Mouse (Mus musculus): Measurements from ENCODE around the gene Rere. TPM values are rescaled to one million over a fixed set of nuclear protein-coding genes. Genes with fewer than 3 reads are reported as not detected.

Rere gene
- total and polyA plus RNA-seq, 2 experiments from 2014 or later = 25.9 to 32.9 TPM

DNA sequence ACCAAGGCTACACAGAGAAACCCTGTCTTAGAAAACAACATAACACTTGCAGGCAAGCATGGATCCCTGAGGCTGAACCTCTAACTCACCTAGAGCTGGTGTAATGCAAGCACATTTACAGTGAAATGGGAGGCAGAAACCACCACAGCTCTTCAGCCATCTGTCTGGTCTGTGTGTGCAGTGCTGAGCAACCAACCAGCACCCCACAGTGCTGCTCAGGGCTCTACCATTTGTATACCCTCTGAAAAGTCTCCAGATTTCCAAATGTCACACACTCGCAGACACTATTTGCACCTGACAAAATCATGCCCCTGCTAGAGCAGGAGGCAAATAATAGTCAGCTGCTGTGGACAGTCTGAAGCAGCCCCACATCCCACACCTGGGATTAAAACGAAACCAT is 31.2 kb downstream of the Rere start:
- WGBS = 68% methylated on average over 2 of the region's 2 CpGs
- H3K9me3 ChIP-seq (ENCODE audit: low read length) = no peaks in the 10 kb centered on the region
- H3K4me2 ChIP-seq (ENCODE audit: low read depth, low read length) = no peak overlapping the region
- no peaks in the 10 kb centered on the region for H3K36me3 ChIP-seq (ENCODE audit: insufficient read depth, low read length)
- no peak overlapping the region for H3K4me3 ChIP-seq (ENCODE audit: low read length)
- H3K27me3 ChIP-seq (ENCODE audit: insufficient read depth, low read length) = no peaks in the 10 kb centered on the region
- no peak overlapping the region for H3K27ac ChIP-seq
- no peaks in the 10 kb centered on the region for H3K4me1 ChIP-seq (ENCODE audit: insufficient read depth, low read length)
- no peak overlapping the region for H3K9ac ChIP-seq (replicated peaks; ENCODE audit: low read length)
- DNase-seq (ENCODE audit: low spot score) = no peak
- no peak for ATAC-seq
- TF ChIP-seq CTCF (IDR thresholded peaks at IDR 0.05; ENCODE audit: low read depth) = no peak

DNA sequence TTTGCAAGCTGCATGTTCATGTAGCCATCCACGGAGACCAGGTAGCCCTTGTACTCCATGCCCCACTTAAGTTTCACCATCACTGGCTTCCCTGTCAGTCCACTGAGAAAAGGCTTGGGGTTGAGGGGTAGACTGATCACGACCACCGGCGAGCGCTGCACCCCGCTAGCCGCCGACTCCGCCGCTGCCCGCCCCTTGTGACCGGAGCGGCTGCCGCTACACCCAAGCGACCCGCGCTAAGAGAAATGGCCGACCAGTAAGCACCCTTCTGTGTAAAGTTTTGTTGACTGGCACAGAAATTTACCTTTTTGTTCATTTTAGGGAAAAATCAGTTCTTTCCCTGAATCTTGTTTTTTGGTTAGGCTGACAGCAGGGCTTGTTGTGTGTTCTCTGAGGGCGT is 33.9 kb downstream of the Rere start:
- ATAC-seq (no peak), DNase-seq (ENCODE audit: low spot score) (no peak)
- no peak overlapping the region for H3K9ac ChIP-seq (replicated peaks; ENCODE audit: low read length)
- H3K9me3 ChIP-seq (ENCODE audit: low read length) = no peaks in the 10 kb centered on the region
- H3K4me1 ChIP-seq (ENCODE audit: insufficient read depth, low read length) = no peaks in the 10 kb centered on the region
- TF ChIP-seq CTCF (IDR thresholded peaks at IDR 0.05; ENCODE audit: low read depth) = no peak
- H3K27me3 ChIP-seq (ENCODE audit: insufficient read depth, low read length) = no peaks in the 10 kb centered on the region
- 97% methylated on average over 19 of the region's 19 CpGs for WGBS
- H3K27ac ChIP-seq = no peak overlapping the region
- no peak overlapping the region for H3K4me2 ChIP-seq (ENCODE audit: low read depth, low read length)
- H3K36me3 ChIP-seq (ENCODE audit: insufficient read depth, low read length) = no peaks in the 10 kb centered on the region
- no peak overlapping the region for H3K4me3 ChIP-seq (ENCODE audit: low read length)

GRCm38 (mm10) chr4:150316546-150316945 is 35.1 kb downstream of the Rere start:
- H3K9ac ChIP-seq (replicated peaks; ENCODE audit: low read length) = no peak overlapping the region
- no peak overlapping the region for H3K27ac ChIP-seq
- WGBS = 94% methylated on average over 1 of the region's 1 CpGs
- H3K27me3 ChIP-seq (ENCODE audit: insufficient read depth, low read length) = no peaks in the 10 kb centered on the region
- DNase-seq (ENCODE audit: low spot score) (no peak), ATAC-seq (no peak)
- H3K4me3 ChIP-seq (ENCODE audit: low read length) = no peak overlapping the region
- no peaks in the 10 kb centered on the region for H3K36me3 ChIP-seq (ENCODE audit: insufficient read depth, low read length)
- H3K9me3 ChIP-seq (ENCODE audit: low read length) = no peaks in the 10 kb centered on the region
- no peak for TF ChIP-seq CTCF (IDR thresholded peaks at IDR 0.05; ENCODE audit: low read depth)
- no peaks in the 10 kb centered on the region for H3K4me1 ChIP-seq (ENCODE audit: insufficient read depth, low read length)
- H3K4me2 ChIP-seq (ENCODE audit: low read depth, low read length) = no peak overlapping the region

DNA sequence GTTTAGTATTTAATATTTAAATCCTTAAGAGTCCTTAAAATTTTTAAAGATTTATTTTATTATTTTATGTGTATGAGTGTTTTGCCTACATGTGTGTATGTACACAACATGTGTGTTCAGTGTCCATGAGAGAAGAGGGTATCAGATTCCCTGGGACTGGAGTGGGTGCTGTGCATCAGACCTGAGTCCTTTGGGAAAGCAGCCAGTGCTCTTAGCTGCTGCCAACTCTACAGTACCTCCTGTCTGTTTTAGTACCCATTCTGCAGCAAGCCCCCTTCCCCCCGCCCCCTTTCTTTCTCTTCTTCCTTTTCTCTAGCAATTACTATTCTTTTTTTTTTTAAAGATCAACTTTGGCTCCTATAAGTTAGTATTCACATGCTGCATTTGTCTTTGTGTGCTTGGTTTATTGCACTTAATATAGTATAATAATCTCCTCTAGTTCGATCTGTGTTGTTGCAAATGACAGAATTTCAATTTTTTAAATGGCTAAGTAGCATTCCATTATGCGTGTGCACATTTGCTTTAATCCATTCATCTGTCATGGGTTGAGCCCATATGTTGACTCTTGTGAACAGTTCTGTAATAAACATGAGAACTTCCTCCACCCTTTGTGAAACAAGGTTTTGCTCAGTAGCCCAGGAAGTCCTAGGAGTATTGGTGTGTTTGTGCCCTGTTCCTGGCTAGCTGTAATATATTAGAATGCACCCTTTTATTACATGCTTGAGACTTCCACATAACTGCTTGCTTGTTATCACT is 43.8 kb downstream of the Rere start:
- H3K4me2 ChIP-seq (ENCODE audit: low read depth, low read length) = no peak overlapping the region
- no peaks in the 10 kb centered on the region for H3K9me3 ChIP-seq (ENCODE audit: low read length)
- H3K27ac ChIP-seq = no peak overlapping the region; the same call in 1 of the 2 replicates
- 74% methylated on average over 3 of the region's 3 CpGs for WGBS
- H3K4me3 ChIP-seq (ENCODE audit: low read length) = no peak overlapping the region
- ATAC-seq (no peak), DNase-seq (ENCODE audit: low spot score) (no peak)
- no peak for TF ChIP-seq CTCF (IDR thresholded peaks at IDR 0.05; ENCODE audit: low read depth)
- H3K9ac ChIP-seq (replicated peaks; ENCODE audit: low read length) = no peak overlapping the region
- no peaks in the 10 kb centered on the region for H3K27me3 ChIP-seq (ENCODE audit: insufficient read depth, low read length)
- no peaks in the 10 kb centered on the region for H3K36me3 ChIP-seq (ENCODE audit: insufficient read depth, low read length)
- H3K4me1 ChIP-seq (ENCODE audit: insufficient read depth, low read length) = peaks cover 5% of the 10 kb centered on the region; the same call in 1 of the 2 replicates

- Histone ChIP-seq H3K4me2 (ENCODE audit: low read depth, low read length) (no peak overlapping the region), H3K4me3 (ENCODE audit: low read length) (no peak overlapping the region), H3K9ac (replicated peaks; ENCODE audit: low read length) (no peak overlapping the region), H3K27ac (no peak overlapping the region; the same call in 1 of the 2 replicates), H3K36me3 (ENCODE audit: insufficient read depth, low read length) (no peaks in the 10 kb centered on the region), H3K4me1 (ENCODE audit: insufficient read depth, low read length) (peaks cover 5% of the 10 kb centered on the region; the same call in 1 of the 2 replicates), H3K27me3 (ENCODE audit: insufficient read depth, low read length) (no peaks in the 10 kb centered on the region), H3K9me3 (ENCODE audit: low read length) (no peaks in the 10 kb centered on the region)
- no peak for DNase-seq (ENCODE audit: low spot score)
- 75% methylated on average over 2 of the region's 2 CpGs for WGBS
- no peak for ATAC-seq
- no peak for TF ChIP-seq CTCF (IDR thresholded peaks at IDR 0.05; ENCODE audit: low read depth)
Observed at GRCm38 (mm10) chr4:150326005-150326404, 44.6 kb downstream of the Rere start.

GRCm38 (mm10) chr4:150327476-150327875 is 46.0 kb downstream of the Rere start:
- Histone ChIP-seq H3K27me3 (ENCODE audit: insufficient read depth, low read length) (no peaks in the 10 kb centered on the region), H3K27ac (no peak overlapping the region), H3K9ac (replicated peaks; ENCODE audit: low read length) (no peak overlapping the region), H3K4me1 (ENCODE audit: insufficient read depth, low read length) (peaks cover 5% of the 10 kb centered on the region; the same call in 1 of the 2 replicates), H3K4me2 (ENCODE audit: low read depth, low read length) (no peak overlapping the region), H3K9me3 (ENCODE audit: low read length) (no peaks in the 10 kb centered on the region), H3K4me3 (ENCODE audit: low read length) (no peak overlapping the region), H3K36me3 (ENCODE audit: insufficient read depth, low read length) (no peaks in the 10 kb centered on the region)
- ATAC-seq = no peak
- 84% methylated on average over 4 of the region's 4 CpGs for WGBS
- DNase-seq (ENCODE audit: low spot score) = no peak
- TF ChIP-seq CTCF (IDR thresholded peaks at IDR 0.05; ENCODE audit: low read depth) = peak; percentile 47
